Mouse (Mus musculus): ENCODE results near the gene Stxbp4.

- TF ChIP-seq ETS1 (conservative IDR thresholded peaks at IDR 0.05; ENCODE audit: low read depth, low read length) (no peak), MAFK (IDR thresholded peaks at IDR 0.05; ENCODE audit: insufficient replicate concordance, low read length) (no peak), ELF1 (IDR thresholded peaks at IDR 0.05; ENCODE audit: low read depth, low read length) (no peak)
These were observed 85.3 kb downstream of the Stxbp4 start for GRCm38 (mm10) chr11:90552303-90553201.

Measured in CH12.LX (cell line).